Mouse (Mus musculus) stomach, postnatal 0 days (tissue): ENCODE data around the gene Fam104a. TPM values are rescaled to one million over a fixed set of nuclear protein-coding genes. Genes with fewer than 3 reads are reported as not detected.
A peak's percentile ranks its signal among the peaks of the same experiment; 100 is the strongest.

ENCODE experiments used
- ATAC-seq: fragments of 200-750 bp; cut with Nextera tagmentation; 2 replicates; pipeline ENCODE4 v1.8.0; 2017; ENCODE audit not compliant: low FRiP score, low TSS enrichment
- DNase-seq: peaks from one replicate; pipeline ENCODE4 v3.0.0-alpha.2; 2016; ENCODE audit warnings: low spot score
- H3K27ac ChIP-seq: fragments of 300-500 bp; sonication (generic); replicated peaks from 2 replicates; pipeline ENCODE4 v1.5.1; 2014; ENCODE audit warnings: mild to moderate bottlenecking, control low read depth
- H3K27me3 ChIP-seq: fragments of 300-500 bp; sonication (generic); 2 replicates; pipeline ENCODE4 v1.6.1; 2014; ENCODE audit warnings: low read length; ENCODE audit not compliant: control insufficient read depth, insufficient read depth
- H3K36me3 ChIP-seq: fragments of 300-500 bp; sonication (generic); 2 replicates; pipeline ENCODE4 v1.6.1; 2014; ENCODE audit warnings: low read length, mixed read lengths; ENCODE audit not compliant: control insufficient read depth, insufficient read depth
- H3K4me1 ChIP-seq: fragments of 300-500 bp; sonication (generic); replicated peaks from 2 replicates; pipeline ENCODE4 v1.6.1; 2014; ENCODE audit warnings: antibody characterized with exemption; ENCODE audit not compliant: control insufficient read depth, insufficient read depth
- H3K4me2 ChIP-seq: fragments of 300-500 bp; sonication (generic); replicated peaks from 2 replicates; pipeline ENCODE4 v1.6.1; 2014; ENCODE audit warnings: low read depth, mild to moderate bottlenecking, control low read depth, moderate library complexity
- H3K4me3 ChIP-seq: fragments of 300-500 bp; sonication (generic); 2 replicates; pipeline ENCODE4 v1.5.1; 2014; ENCODE audit warnings: low read depth, low read length, control low read depth
- H3K9ac ChIP-seq: fragments of 300-500 bp; sonication (generic); 2 replicates; pipeline ENCODE4 v1.6.1; 2014; ENCODE audit warnings: mild to moderate bottlenecking, low read length, control low read depth, mixed read lengths
- H3K9me3 ChIP-seq: fragments of 300-500 bp; sonication (generic); 2 replicates; pipeline ENCODE4 v1.6.1; 2016; ENCODE audit warnings: low read length; ENCODE audit not compliant: control insufficient read depth
- CTCF ChIP-seq: IDR thresholded peaks from 2 replicates; pipeline ENCODE4 v1.5.1; 2016; ENCODE audit warnings: antibody characterized with exemption, low read depth, mild to moderate bottlenecking, moderate library complexity
- EP300 ChIP-seq: optimal IDR thresholded peaks from 2 replicates; pipeline ENCODE3; 2016; ENCODE audit warnings: antibody characterized with exemption
- WGBS: fragments of 180-500 bp; shearing (Covaris S2); extraction: QIAGEN DNeasy Blood & Tissue Kit; methylation state at CpG from one replicate; pipeline ENCODE4 v1.1.7; 2014; 5-methylcytosine and 5-hydroxymethylcytosine counted together
- polyA plus RNA-seq: library from polyadenylated mRNA; unstranded; fragments of >200 nt; fragmentation: Nextera tagmentation; extraction: Ambion mirVana; gene quantifications from 2 replicates; pipeline ENCODE4 v1.2.1, GENCODE M21; 2015

Fam104a gene
- polyA plus RNA-seq, 1 experiment from 2014 or later: 34.2 TPM

- no peak for ATAC-seq
- no peak overlapping the region for H3K9ac ChIP-seq
- TF ChIP-seq CTCF (no peak), EP300 (no peak)
- DNase-seq: no peak
- H3K9me3 ChIP-seq: no peaks in the 10 kb centered on the region
- H3K27ac ChIP-seq: no peak overlapping the region
- peaks cover 41% of the 10 kb centered on the region for H3K36me3 ChIP-seq
- no peaks in the 10 kb centered on the region; the same call in 1 of the 2 replicates for H3K4me1 ChIP-seq
- no peaks in the 10 kb centered on the region for H3K27me3 ChIP-seq
- WGBS: 98% methylated on average over 6 of the region's 6 CpGs
- H3K4me3 ChIP-seq: no peak overlapping the region
- H3K4me2 ChIP-seq: no peak overlapping the region
Observed at GRCm38 (mm10) chr11:113652516-113652915, 31.4 kb downstream of the Fam104a start.

- Histone ChIP-seq H3K9ac (no peak overlapping the region), H3K4me1 (no peaks in the 10 kb centered on the region; the same call in 1 of the 2 replicates), H3K27ac (peak overlapping the region; percentile 35; the same call in 1 of the 2 replicates), H3K9me3 (no peaks in the 10 kb centered on the region), H3K4me3 (no peak overlapping the region), H3K4me2 (no peak overlapping the region), H3K27me3 (no peaks in the 10 kb centered on the region), H3K36me3 (peaks cover 35% of the 10 kb centered on the region)
- TF ChIP-seq EP300 (no peak), CTCF (peak; percentile 72)
- 40% methylated on average over 8 of the region's 8 CpGs for WGBS
- peak; percentile 69 for DNase-seq
- ATAC-seq: peak; percentile 40; the same call in 1 of the 2 replicates
Observed at GRCm38 (mm10) chr11:113651907-113652273, 32.1 kb downstream of the Fam104a start.

- no peaks in the 10 kb centered on the region for H3K9me3 ChIP-seq
- no peak overlapping the region for H3K9ac ChIP-seq
- no peak overlapping the region for H3K4me2 ChIP-seq
- no peak for DNase-seq
- H3K4me1 ChIP-seq: no peaks in the 10 kb centered on the region; the same call in 1 of the 2 replicates
- H3K27ac ChIP-seq: peak overlapping the region; percentile 35; the same call in 1 of the 2 replicates
- TF ChIP-seq CTCF (no peak), EP300 (no peak)
- WGBS: 62% methylated on average over 22 of the region's 22 CpGs
- no peaks in the 10 kb centered on the region for H3K27me3 ChIP-seq
- no peak for ATAC-seq
- H3K36me3 ChIP-seq: peaks cover 33% of the 10 kb centered on the region
- H3K4me3 ChIP-seq: no peak overlapping the region
Observed at GRCm38 (mm10) chr11:113651206-113651906, 32.6 kb downstream of the Fam104a start.

GRCm38 (mm10) chr11:113649353-113650210, 34.4 kb downstream of the Fam104a start, which contains the start of gene Slc39a11:
Gene Slc39a11, minus strand, starts transcription at chr11:113650079.
- Histone ChIP-seq H3K9me3 (no peaks in the 10 kb centered on the region), H3K9ac (peak within 1 kb of the TSS; percentile 98), H3K36me3 (peaks cover 16% of the 10 kb centered on the region), H3K4me1 (no peaks in the 10 kb centered on the region; the same call in 1 of the 2 replicates), H3K27ac (peak within 1 kb of the TSS; percentile 89), H3K27me3 (no peaks in the 10 kb centered on the region), H3K4me2 (peak within 1 kb of the TSS; percentile 74), H3K4me3 (peak within 1 kb of the TSS; percentile 98)
- DNase-seq (peak; percentile 86), ATAC-seq (peak; percentile 62)
- TF ChIP-seq EP300: no peak
- TF ChIP-seq CTCF: peak; percentile 46
- WGBS: under 1% methylated on average over 64 of the region's 91 CpGs

- peak within 1 kb of the TSS; percentile 98 for H3K4me3 ChIP-seq
- no peak for TF ChIP-seq EP300
- no peak for TF ChIP-seq CTCF
- H3K27me3 ChIP-seq: no peaks in the 10 kb centered on the region
- 40% methylated on average over 26 of the region's 26 CpGs for WGBS
- peaks cover 11% of the 10 kb centered on the region for H3K36me3 ChIP-seq
- peak within 1 kb of the TSS; percentile 89 for H3K27ac ChIP-seq
- H3K4me1 ChIP-seq: no peaks in the 10 kb centered on the region; the same call in 1 of the 2 replicates
- peak within 1 kb of the TSS; percentile 98 for H3K9ac ChIP-seq
- H3K9me3 ChIP-seq: no peaks in the 10 kb centered on the region
- no peak for ATAC-seq
- no peak for DNase-seq
- peak within 1 kb of the TSS; percentile 74 for H3K4me2 ChIP-seq
Observed at GRCm38 (mm10) chr11:113648690-113649352, 35.1 kb downstream of the Fam104a start, which contains the start of gene Cog1. Gene Cog1, plus strand, starts transcription at chr11:113649169.
